Mouse (Mus musculus) gonadal fat pad, adult 2 months (tissue): ENCODE measurements around the gene H2afv. TPM values are rescaled to one million over a fixed set of nuclear protein-coding genes. Genes with fewer than 3 reads are reported as not detected.
"Not testable (repeated sequence)": the region's sequence is repeated elsewhere in the genome, so short reads cannot be mapped to it uniquely, and the experiment has no call there.

Experiments used
- DNase-seq: peaks from one replicate; pipeline ENCODE4 v3.0.0-alpha.2; 2012; ENCODE audit warnings: low read depth
- polyA plus RNA-seq: library from polyadenylated mRNA; depleted of rRNA; stranded (reverse); fragments of >200 nt; gene quantifications from 2 replicates; pipeline ENCODE4 v1.2.3, GENCODE M21; 2012

The H2afv gene
- polyA plus RNA-seq, 1 experiment = 40.6 TPM

- no peak for DNase-seq
These were observed 29.3 kb downstream of the H2afv start, which contains the start of gene Ppia for GRCm38 (mm10) chr11:6414751-6415550. Gene Ppia (plus strand): TSS chr11:6415443.

GRCm38 (mm10) chr11:6413264-6413663 is 31.0 kb downstream of the H2afv start:
- no peak for DNase-seq

- no peak for DNase-seq
These were observed 32.6 kb downstream of the H2afv start for GRCm38 (mm10) chr11:6411684-6412083.

GRCm38 (mm10) chr11:6410755-6411154 is 33.5 kb downstream of the H2afv start:
- not testable (repeated sequence) for DNase-seq

GRCm38 (mm10) chr11:6410050-6410602 is 34.1 kb downstream of the H2afv start:
- DNase-seq = no peak

- DNase-seq = no peak
These were observed 37.1 kb downstream of the H2afv start for GRCm38 (mm10) chr11:6407162-6407621.

- no peak for DNase-seq
These were observed 37.7 kb downstream of the H2afv start for GRCm38 (mm10) chr11:6406251-6407161.

- no peak for DNase-seq
These were observed 38.6 kb downstream of the H2afv start for GRCm38 (mm10) chr11:6405591-6406081.

- DNase-seq = no peak
These were observed 39.3 kb downstream of the H2afv start for GRCm38 (mm10) chr11:6404699-6405566.

GRCm38 (mm10) chr11:6403830-6404405 is 40.3 kb downstream of the H2afv start:
- DNase-seq = no peak

GRCm38 (mm10) chr11:6402515-6403510 is 41.4 kb downstream of the H2afv start:
- no peak for DNase-seq

- DNase-seq = no peak
These were observed 46.1 kb downstream of the H2afv start for GRCm38 (mm10) chr11:6398141-6398540.

- DNase-seq = no peak
These were observed 48.7 kb downstream of the H2afv start for GRCm38 (mm10) chr11:6395565-6395964.

GRCm38 (mm10) chr11:6393866-6394265 is 50.4 kb downstream of the H2afv start:
- no peak for DNase-seq

- DNase-seq = no peak
These were observed 51.4 kb downstream of the H2afv start for GRCm38 (mm10) chr11:6392857-6393256.

GRCm38 (mm10) chr11:6391516-6392276 is 52.5 kb downstream of the H2afv start:
- DNase-seq = no peak

GRCm38 (mm10) chr11:6390376-6391053 is 53.7 kb downstream of the H2afv start:
- no peak for DNase-seq

- DNase-seq = no peak
These were observed 54.7 kb downstream of the H2afv start for GRCm38 (mm10) chr11:6389483-6389921.
